Mouse (Mus musculus): ENCODE data around the gene Fyb2. TPM values are rescaled to one million over a fixed set of nuclear protein-coding genes. Genes with fewer than 3 reads are reported as not detected.

Fyb2 gene
- polyA plus RNA-seq, 1 experiment: not detected

DNA sequence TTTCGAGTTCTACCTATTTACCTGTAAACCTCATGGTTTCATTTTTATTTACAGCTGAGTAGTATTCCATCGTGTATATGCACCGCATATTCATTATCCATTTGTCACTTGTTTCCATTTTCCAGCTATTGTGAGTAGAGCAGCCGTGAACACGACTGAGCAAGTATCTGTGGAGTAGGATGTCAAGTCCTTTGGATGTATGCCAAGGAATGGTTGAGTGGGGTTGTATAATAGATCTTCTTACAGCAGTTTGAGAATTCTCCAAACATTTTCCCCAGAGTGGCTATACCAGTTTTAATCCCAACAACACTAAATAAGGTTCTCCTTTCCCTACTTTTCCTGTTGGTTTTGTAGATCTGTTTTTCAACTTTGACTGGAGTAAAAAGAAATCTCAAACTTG, 48.2 kb downstream of the Fyb2 start:
- 0 out of 2 replicates have a peak, but pooled peaks cover 5% of the 10 kb centered on the region for H3K9me3 ChIP-seq
- no peak for TF ChIP-seq FLI1 (IDR thresholded peaks at IDR 0.05; ENCODE audit: low read length)
- no peak for TF ChIP-seq GATA1 (IDR thresholded peaks at IDR 0.05; ENCODE audit: borderline replicate concordance, low read length)
- no peaks in the 10 kb centered on the region for H3K4me1 ChIP-seq
- H3K4me3 ChIP-seq (replicated peaks): no peak overlapping the region
- H3K27me3 ChIP-seq (replicated peaks): no peaks in the 10 kb centered on the region
- H3K36me3 ChIP-seq (replicated peaks; ENCODE audit: low read length): no peaks in the 10 kb centered on the region

DNA sequence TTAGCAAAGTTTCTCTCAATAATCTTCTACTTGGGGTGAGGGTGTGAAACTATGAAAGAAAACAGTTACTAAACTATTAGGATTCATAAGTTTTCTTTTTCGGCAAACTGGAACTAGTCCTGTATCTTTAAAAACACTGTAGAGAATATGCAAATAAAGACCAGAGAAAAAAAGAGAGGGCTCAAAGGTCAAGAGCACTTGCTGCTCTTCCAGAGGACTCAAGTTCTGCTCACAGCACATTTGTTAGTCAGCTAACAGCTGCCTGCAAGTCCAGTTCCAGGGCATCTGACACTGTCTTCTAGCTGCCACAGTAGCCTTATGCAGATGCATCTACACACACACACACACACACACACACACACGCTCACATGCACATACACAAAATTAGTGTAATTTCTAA, 59.4 kb downstream of the Fyb2 start:
- Histone ChIP-seq H3K4me1 (no peaks in the 10 kb centered on the region), H3K36me3 (replicated peaks; ENCODE audit: low read length) (no peaks in the 10 kb centered on the region), H3K4me3 (replicated peaks) (no peak overlapping the region), H3K9me3 (no peaks in the 10 kb centered on the region), H3K27me3 (replicated peaks) (no peaks in the 10 kb centered on the region)
- TF ChIP-seq FLI1 (IDR thresholded peaks at IDR 0.05; ENCODE audit: low read length) (no peak), GATA1 (IDR thresholded peaks at IDR 0.05; ENCODE audit: borderline replicate concordance, low read length) (no peak)

DNA sequence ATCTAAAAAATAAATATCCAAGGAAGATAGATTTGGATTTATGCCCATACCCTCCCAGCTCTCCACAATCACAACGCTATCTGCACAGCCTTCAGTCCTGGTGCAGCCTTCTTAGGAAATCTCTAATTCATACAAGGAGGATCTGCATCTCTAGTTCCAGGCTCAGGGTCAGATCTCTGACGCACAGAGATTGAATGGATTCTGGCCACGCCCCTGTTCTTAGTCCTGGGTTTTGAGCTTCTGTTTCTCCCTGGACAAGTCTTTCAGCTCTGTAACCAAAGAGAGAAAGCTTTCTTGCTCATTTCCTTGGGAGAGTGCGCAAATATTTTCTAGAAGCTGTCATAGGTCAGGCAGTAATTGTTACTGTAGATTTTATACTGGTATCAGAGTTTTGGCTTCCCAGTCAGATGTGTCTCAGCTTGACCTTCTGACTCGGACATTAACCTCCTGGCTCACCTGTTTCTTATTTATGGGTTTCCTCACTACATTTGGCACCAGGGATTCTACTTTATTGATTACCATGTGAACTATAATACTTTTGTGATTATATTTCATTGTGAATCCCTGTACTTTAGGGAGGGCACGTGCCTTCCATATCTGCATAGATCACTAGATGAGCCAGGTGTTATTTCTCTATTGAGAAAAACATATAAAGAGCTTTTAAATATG, 62.0 kb downstream of the Fyb2 start:
- no peaks in the 10 kb centered on the region for H3K4me1 ChIP-seq
- no peak overlapping the region for H3K4me3 ChIP-seq (replicated peaks)
- H3K27me3 ChIP-seq (replicated peaks): no peaks in the 10 kb centered on the region
- H3K9me3 ChIP-seq: no peaks in the 10 kb centered on the region
- H3K36me3 ChIP-seq (replicated peaks; ENCODE audit: low read length): no peaks in the 10 kb centered on the region
- no peak for TF ChIP-seq GATA1 (IDR thresholded peaks at IDR 0.05; ENCODE audit: borderline replicate concordance, low read length)
- no peak for TF ChIP-seq FLI1 (IDR thresholded peaks at IDR 0.05; ENCODE audit: low read length)

DNA sequence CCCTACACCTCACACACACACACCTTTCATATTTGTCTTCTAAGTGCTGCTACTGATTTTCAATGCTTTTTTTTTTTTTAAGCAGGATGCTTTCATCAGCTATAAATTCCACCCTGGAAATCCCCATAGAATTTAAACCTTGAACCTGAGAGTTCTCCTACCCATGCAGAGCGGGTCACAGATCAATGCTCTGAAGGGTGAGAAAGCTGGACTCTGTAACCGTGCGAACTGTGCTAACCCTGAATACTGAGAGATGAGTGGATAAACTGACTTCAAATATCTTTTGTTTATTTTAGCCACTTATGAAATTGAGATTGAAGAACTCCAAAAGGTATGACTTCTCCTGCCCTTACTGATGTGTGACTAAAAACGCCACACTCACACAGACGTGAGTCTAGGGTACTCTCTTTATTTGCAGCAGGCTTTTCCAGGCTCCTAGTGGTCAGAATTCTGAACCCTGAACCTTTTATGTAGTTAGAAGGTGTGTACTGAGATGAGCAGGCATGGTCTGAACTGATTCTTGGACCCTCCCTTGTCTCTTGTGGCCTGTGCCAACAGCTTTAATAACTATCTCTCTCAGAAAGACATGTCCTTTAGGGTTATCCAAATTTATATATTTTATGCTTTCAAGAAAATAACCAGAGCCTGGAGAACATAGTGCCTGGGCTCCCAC, 72.8 kb downstream of the Fyb2 start:
- no peak for TF ChIP-seq FLI1 (IDR thresholded peaks at IDR 0.05; ENCODE audit: low read length)
- TF ChIP-seq GATA1 (IDR thresholded peaks at IDR 0.05; ENCODE audit: borderline replicate concordance, low read length): no peak
- no peaks in the 10 kb centered on the region for H3K27me3 ChIP-seq (replicated peaks)
- no peak overlapping the region for H3K4me3 ChIP-seq (replicated peaks)
- H3K36me3 ChIP-seq (replicated peaks; ENCODE audit: low read length): no peaks in the 10 kb centered on the region
- no peaks in the 10 kb centered on the region for H3K9me3 ChIP-seq
- H3K4me1 ChIP-seq: no peaks in the 10 kb centered on the region

DNA sequence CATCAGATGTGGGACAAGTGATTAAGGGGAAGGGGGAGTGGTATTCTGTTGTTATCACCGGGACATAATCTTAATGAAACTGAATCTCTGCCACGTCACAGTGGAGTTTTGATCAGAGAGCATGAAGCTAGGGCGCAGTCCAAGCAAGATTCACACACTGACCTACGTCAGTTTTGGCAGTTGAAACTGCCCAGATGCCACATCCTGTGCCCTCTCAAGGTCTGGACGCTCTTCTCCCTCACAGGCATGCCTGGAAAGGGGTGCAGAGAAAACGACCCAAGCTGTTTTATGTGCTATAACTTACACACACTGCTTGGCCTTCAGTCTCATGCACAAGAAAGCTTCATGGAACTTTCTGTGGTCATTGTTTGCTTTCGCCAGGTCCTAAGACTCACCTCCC, 74.4 kb downstream of the Fyb2 start:
- TF ChIP-seq GATA1 (IDR thresholded peaks at IDR 0.05; ENCODE audit: borderline replicate concordance, low read length): no peak
- Histone ChIP-seq H3K9me3 (no peaks in the 10 kb centered on the region), H3K36me3 (replicated peaks; ENCODE audit: low read length) (no peaks in the 10 kb centered on the region), H3K27me3 (replicated peaks) (no peaks in the 10 kb centered on the region), H3K4me1 (peaks cover 6% of the 10 kb centered on the region), H3K4me3 (replicated peaks) (no peak overlapping the region)

DNA sequence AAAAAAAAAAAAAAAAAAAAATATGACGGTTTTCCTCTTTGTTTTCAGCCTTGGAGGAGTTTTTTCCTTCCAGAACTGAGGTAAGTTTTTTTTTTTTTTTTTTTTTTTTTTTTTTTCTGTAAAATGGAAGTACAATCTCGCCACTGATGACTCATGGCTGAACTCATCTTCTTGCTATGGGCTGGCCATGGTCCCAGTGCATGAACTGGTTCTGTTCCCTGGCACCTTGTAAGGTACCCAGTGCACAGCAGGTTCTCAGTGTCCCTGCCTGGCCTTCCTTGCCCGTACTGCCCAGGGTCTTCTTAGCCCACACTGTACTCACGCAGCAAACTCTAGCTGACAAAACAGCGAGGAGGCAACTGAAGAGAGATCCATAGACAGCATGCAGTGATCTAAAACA, 74.8 kb downstream of the Fyb2 start:
- TF ChIP-seq GATA1 (IDR thresholded peaks at IDR 0.05; ENCODE audit: borderline replicate concordance, low read length) (no peak), FLI1 (IDR thresholded peaks at IDR 0.05; ENCODE audit: low read length) (no peak)
- Histone ChIP-seq H3K4me3 (replicated peaks) (no peak overlapping the region), H3K36me3 (replicated peaks; ENCODE audit: low read length) (no peaks in the 10 kb centered on the region), H3K4me1 (peaks cover 11% of the 10 kb centered on the region), H3K9me3 (no peaks in the 10 kb centered on the region), H3K27me3 (replicated peaks) (no peaks in the 10 kb centered on the region)

DNA sequence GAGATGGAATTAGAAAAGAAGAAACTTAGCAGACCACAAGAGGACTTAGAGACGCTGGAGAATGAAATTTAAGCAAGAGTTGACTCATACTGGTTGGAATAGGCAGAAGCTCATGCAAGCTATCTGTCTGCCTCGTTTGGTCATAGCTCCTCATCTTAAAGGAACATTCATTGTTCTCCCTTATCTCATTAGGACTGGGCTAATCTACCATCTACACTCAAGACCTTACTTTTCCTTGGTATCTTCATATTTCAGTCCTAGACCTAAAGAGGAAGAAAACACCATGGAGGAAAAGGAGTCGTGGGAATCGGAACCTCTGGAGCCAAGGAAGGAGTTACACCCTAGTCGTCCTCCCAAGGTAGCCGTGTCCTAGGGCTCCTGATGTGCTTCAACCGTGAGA, 75.5 kb downstream of the Fyb2 start:
- no peaks in the 10 kb centered on the region for H3K9me3 ChIP-seq

DNA sequence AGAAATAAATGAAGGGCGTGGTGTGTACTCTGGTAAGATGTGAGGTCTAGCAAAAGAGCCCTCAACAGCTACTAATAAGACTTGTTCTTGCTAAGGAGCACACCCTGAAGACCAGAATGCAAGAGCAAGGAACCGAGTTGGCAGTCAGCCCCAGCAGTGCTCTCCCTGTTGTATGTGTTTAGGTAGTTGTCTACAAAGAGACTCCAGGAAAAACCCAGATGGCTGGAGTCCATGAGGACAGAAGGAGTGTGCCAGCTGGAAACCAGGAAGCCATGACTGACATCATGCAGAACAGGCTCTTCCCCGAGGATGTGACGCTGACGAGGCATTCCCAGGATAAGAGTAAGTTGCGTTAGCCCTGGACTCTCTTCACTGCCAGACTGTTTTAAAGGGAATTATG, 76.8 kb downstream of the Fyb2 start:
- Histone ChIP-seq H3K9me3 (0 out of 2 replicates have a peak, but pooled peaks cover 2% of the 10 kb centered on the region), H3K27me3 (replicated peaks) (no peaks in the 10 kb centered on the region), H3K36me3 (replicated peaks; ENCODE audit: low read length) (no peaks in the 10 kb centered on the region), H3K4me1 (peaks cover 17% of the 10 kb centered on the region), H3K4me3 (replicated peaks) (no peak overlapping the region)
- TF ChIP-seq GATA1 (IDR thresholded peaks at IDR 0.05; ENCODE audit: borderline replicate concordance, low read length): no peak
- TF ChIP-seq FLI1 (IDR thresholded peaks at IDR 0.05; ENCODE audit: low read length): no peak

More for the DNA sequence above, 75.5 kb downstream of the Fyb2 start:
- TF ChIP-seq FLI1 (IDR thresholded peaks at IDR 0.05; ENCODE audit: low read length) (no peak), GATA1 (IDR thresholded peaks at IDR 0.05; ENCODE audit: borderline replicate concordance, low read length) (no peak)
- peaks cover 17% of the 10 kb centered on the region for H3K4me1 ChIP-seq
- H3K4me3 ChIP-seq (replicated peaks): no peak overlapping the region
- H3K27me3 ChIP-seq (replicated peaks): no peaks in the 10 kb centered on the region
- H3K36me3 ChIP-seq (replicated peaks; ENCODE audit: low read length): no peaks in the 10 kb centered on the region

DNA sequence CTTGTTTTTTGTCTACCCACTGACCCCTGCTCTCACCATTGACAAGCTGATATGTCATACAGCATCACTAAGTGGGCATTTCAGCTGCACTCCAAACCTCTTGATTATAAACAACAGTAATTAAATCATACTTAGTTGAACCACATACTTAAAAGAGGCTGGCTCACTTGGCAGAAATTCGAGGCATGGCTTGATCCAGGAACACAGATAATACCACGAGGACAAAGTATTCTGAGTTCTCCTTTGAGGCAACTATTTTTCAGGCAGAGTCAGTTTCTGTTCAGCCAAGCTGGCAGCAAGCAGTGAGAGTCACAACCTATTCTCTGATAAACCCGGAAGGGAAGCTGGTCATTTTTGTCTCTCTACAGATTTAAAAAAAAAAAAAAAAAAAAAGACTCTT, 77.4 kb downstream of the Fyb2 start:
- TF ChIP-seq FLI1 (IDR thresholded peaks at IDR 0.05; ENCODE audit: low read length) (no peak), GATA1 (IDR thresholded peaks at IDR 0.05; ENCODE audit: borderline replicate concordance, low read length) (no peak)
- no peak overlapping the region for H3K4me3 ChIP-seq (replicated peaks)
- H3K9me3 ChIP-seq: 0 out of 2 replicates have a peak, but pooled peaks cover 4% of the 10 kb centered on the region
- H3K36me3 ChIP-seq (replicated peaks; ENCODE audit: low read length): no peaks in the 10 kb centered on the region
- H3K27me3 ChIP-seq (replicated peaks): no peaks in the 10 kb centered on the region
- H3K4me1 ChIP-seq: peaks cover 17% of the 10 kb centered on the region

DNA sequence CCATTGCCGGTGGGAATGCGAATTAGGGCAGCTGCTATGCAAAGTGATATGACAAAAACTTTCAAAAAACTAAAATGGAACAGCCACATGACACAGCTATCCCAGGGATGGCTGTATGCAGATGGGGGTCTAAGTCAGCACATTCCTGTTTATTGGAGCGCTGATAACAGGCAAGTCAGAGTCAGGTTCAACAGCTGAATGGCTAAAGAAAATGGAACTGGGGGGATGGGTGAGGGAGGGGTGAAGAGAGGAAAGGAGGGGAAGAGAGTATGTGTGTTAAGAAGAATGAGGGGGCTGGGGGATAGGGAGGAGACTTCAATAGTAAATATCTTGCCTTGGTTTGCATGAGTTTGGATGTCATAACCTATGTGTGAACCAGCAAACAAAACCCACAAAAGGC, 79.0 kb downstream of the Fyb2 start:
- Histone ChIP-seq H3K4me3 (replicated peaks) (no peak overlapping the region), H3K27me3 (replicated peaks) (no peaks in the 10 kb centered on the region), H3K4me1 (peaks cover 17% of the 10 kb centered on the region), H3K9me3 (0 out of 2 replicates have a peak, but pooled peaks cover 4% of the 10 kb centered on the region), H3K36me3 (replicated peaks; ENCODE audit: low read length) (no peaks in the 10 kb centered on the region)
- TF ChIP-seq GATA1 (IDR thresholded peaks at IDR 0.05; ENCODE audit: borderline replicate concordance, low read length) (no peak), FLI1 (IDR thresholded peaks at IDR 0.05; ENCODE audit: low read length) (no peak)

Measured in megakaryocyte, embryonic 14.5 days (primary cell).